Mouse (Mus musculus): ENCODE measurements around the gene Hrh2. TPM values are rescaled to one million over a fixed set of nuclear protein-coding genes. Genes with fewer than 3 reads are reported as not detected.
A peak's percentile ranks its signal among the peaks of the same experiment; 100 is the strongest.

Gene Hrh2
- polyA plus RNA-seq, 1 experiment from 2014 or later = 0.08 TPM

GRCm38 (mm10) chr13:54227916-54228483 lies 36.1 kb downstream of the Hrh2 start:
- Histone ChIP-seq H3K4me2 (no peak overlapping the region), H3K4me1 (0 out of 2 replicates have a peak, but pooled peaks cover 6% of the 10 kb centered on the region), H3K27ac (no peak overlapping the region), H3K36me3 (ENCODE audit: poor library complexity, severe bottlenecking) (no peaks in the 10 kb centered on the region), H3K9ac (no peak overlapping the region), H3K27me3 (peaks cover 8% of the 10 kb centered on the region; the same call in 1 of the 2 replicates), H3K9me3 (replicated peaks) (no peaks in the 10 kb centered on the region), H3K4me3 (no peak overlapping the region)
- 26% methylated on average over 13 of the region's 13 CpGs for WGBS
- ATAC-seq = peak; percentile 43

- Histone ChIP-seq H3K4me3 (no peak overlapping the region), H3K36me3 (ENCODE audit: poor library complexity, severe bottlenecking) (no peaks in the 10 kb centered on the region), H3K27me3 (peaks cover 8% of the 10 kb centered on the region; the same call in 1 of the 2 replicates), H3K9me3 (replicated peaks) (no peaks in the 10 kb centered on the region), H3K4me1 (0 out of 2 replicates have a peak, but pooled peaks cover 6% of the 10 kb centered on the region), H3K4me2 (no peak overlapping the region), H3K27ac (no peak overlapping the region), H3K9ac (no peak overlapping the region)
- WGBS = 89% methylated on average over 6 of the region's 6 CpGs
- ATAC-seq = no peak
These were observed 38.2 kb downstream of the Hrh2 start for GRCm38 (mm10) chr13:54230081-54230480.

GRCm38 (mm10) chr13:54231868-54232267 lies 39.9 kb downstream of the Hrh2 start:
- no peak overlapping the region for H3K4me3 ChIP-seq

GRCm38 (mm10) chr13:54237512-54237911 lies 45.6 kb downstream of the Hrh2 start:
- H3K27me3 ChIP-seq = no peaks in the 10 kb centered on the region
- no peak overlapping the region for H3K4me3 ChIP-seq
- H3K9me3 ChIP-seq (replicated peaks) = no peaks in the 10 kb centered on the region
- H3K9ac ChIP-seq = no peak overlapping the region
- no peak for ATAC-seq
- peaks cover 9% of the 10 kb centered on the region for H3K4me1 ChIP-seq
- H3K36me3 ChIP-seq (ENCODE audit: poor library complexity, severe bottlenecking) = no peaks in the 10 kb centered on the region
- H3K27ac ChIP-seq = no peak overlapping the region
- no peak overlapping the region for H3K4me2 ChIP-seq
- whole genome bisulfite sequencing = 71% methylated on average over 6 of the region's 6 CpGs

More at GRCm38 (mm10) chr13:54231868-54232267, 39.9 kb downstream of the Hrh2 start:
- Histone ChIP-seq H3K4me2 (no peak overlapping the region), H3K9me3 (replicated peaks) (no peaks in the 10 kb centered on the region), H3K9ac (no peak overlapping the region), H3K36me3 (ENCODE audit: poor library complexity, severe bottlenecking) (no peaks in the 10 kb centered on the region), H3K27me3 (peaks cover 8% of the 10 kb centered on the region; the same call in 1 of the 2 replicates), H3K27ac (no peak overlapping the region), H3K4me1 (0 out of 2 replicates have a peak, but pooled peaks cover 6% of the 10 kb centered on the region)
- WGBS = 84% methylated on average over 10 of the region's 10 CpGs
- ATAC-seq = no peak

- no peak for ATAC-seq
- Histone ChIP-seq H3K27ac (no peak overlapping the region), H3K9me3 (replicated peaks) (no peaks in the 10 kb centered on the region), H3K4me3 (no peak overlapping the region), H3K9ac (no peak overlapping the region), H3K27me3 (no peaks in the 10 kb centered on the region), H3K36me3 (ENCODE audit: poor library complexity, severe bottlenecking) (no peaks in the 10 kb centered on the region), H3K4me2 (no peak overlapping the region), H3K4me1 (peaks cover 9% of the 10 kb centered on the region)
- 50% methylated on average over 14 of the region's 14 CpGs for WGBS
These were observed 46.8 kb downstream of the Hrh2 start for GRCm38 (mm10) chr13:54238585-54239323.

GRCm38 (mm10) chr13:54242380-54242779 lies 50.5 kb downstream of the Hrh2 start:
- WGBS = 70% methylated on average over 5 of the region's 5 CpGs

GRCm38 (mm10) chr13:54245204-54245603 lies 53.3 kb downstream of the Hrh2 start:
- Histone ChIP-seq H3K9ac (no peak overlapping the region), H3K27me3 (no peaks in the 10 kb centered on the region), H3K4me3 (no peak overlapping the region), H3K4me2 (no peak overlapping the region), H3K27ac (no peak overlapping the region), H3K9me3 (replicated peaks) (no peaks in the 10 kb centered on the region), H3K36me3 (ENCODE audit: poor library complexity, severe bottlenecking) (no peaks in the 10 kb centered on the region), H3K4me1 (peaks cover 21% of the 10 kb centered on the region)
- no peak for ATAC-seq
- WGBS = 82% methylated on average over 5 of the region's 5 CpGs

More at GRCm38 (mm10) chr13:54242380-54242779, 50.5 kb downstream of the Hrh2 start:
- H3K9me3 ChIP-seq (replicated peaks) = no peaks in the 10 kb centered on the region
- H3K4me3 ChIP-seq = no peak overlapping the region
- no peaks in the 10 kb centered on the region for H3K36me3 ChIP-seq (ENCODE audit: poor library complexity, severe bottlenecking)
- H3K27me3 ChIP-seq = no peaks in the 10 kb centered on the region
- no peak overlapping the region for H3K27ac ChIP-seq
- ATAC-seq = no peak
- peaks cover 18% of the 10 kb centered on the region for H3K4me1 ChIP-seq
- H3K9ac ChIP-seq = no peak overlapping the region
- H3K4me2 ChIP-seq = no peak overlapping the region

- peak; percentile 74 for ATAC-seq
- H3K4me2 ChIP-seq = no peak overlapping the region
- H3K27me3 ChIP-seq = no peaks in the 10 kb centered on the region
- 25% methylated on average over 4 of the region's 4 CpGs for WGBS
- no peaks in the 10 kb centered on the region for H3K9me3 ChIP-seq (replicated peaks)
- H3K9ac ChIP-seq = no peak overlapping the region
- H3K4me1 ChIP-seq = peaks cover 24% of the 10 kb centered on the region
- H3K4me3 ChIP-seq = no peak overlapping the region
- no peak overlapping the region for H3K27ac ChIP-seq
- no peaks in the 10 kb centered on the region for H3K36me3 ChIP-seq (ENCODE audit: poor library complexity, severe bottlenecking)
These were observed 55.6 kb downstream of the Hrh2 start for GRCm38 (mm10) chr13:54247545-54247944.

- 80% methylated on average over 13 of the region's 13 CpGs for WGBS
- Histone ChIP-seq H3K36me3 (ENCODE audit: poor library complexity, severe bottlenecking) (no peaks in the 10 kb centered on the region), H3K4me3 (no peak overlapping the region), H3K27ac (no peak overlapping the region), H3K9me3 (replicated peaks) (no peaks in the 10 kb centered on the region), H3K4me1 (peaks cover 24% of the 10 kb centered on the region), H3K27me3 (no peaks in the 10 kb centered on the region), H3K4me2 (no peak overlapping the region), H3K9ac (no peak overlapping the region; the same call in 1 of the 2 replicates)
- ATAC-seq = no peak
These were observed 56.6 kb downstream of the Hrh2 start for GRCm38 (mm10) chr13:54248436-54248995.

- Histone ChIP-seq H3K36me3 (ENCODE audit: poor library complexity, severe bottlenecking) (no peaks in the 10 kb centered on the region), H3K27me3 (no peaks in the 10 kb centered on the region), H3K4me2 (no peak overlapping the region), H3K4me1 (peaks cover 24% of the 10 kb centered on the region), H3K4me3 (no peak overlapping the region), H3K9ac (no peak overlapping the region; the same call in 1 of the 2 replicates), H3K9me3 (replicated peaks) (no peaks in the 10 kb centered on the region), H3K27ac (no peak overlapping the region; the same call in 1 of the 2 replicates)
- WGBS = 70% methylated on average over 4 of the region's 4 CpGs
- no peak for ATAC-seq
These were observed 57.1 kb downstream of the Hrh2 start for GRCm38 (mm10) chr13:54249007-54249406.

GRCm38 (mm10) chr13:54250346-54250745 lies 58.4 kb downstream of the Hrh2 start:
- WGBS = 34% methylated on average over 8 of the region's 8 CpGs
- no peak overlapping the region for H3K9ac ChIP-seq
- H3K36me3 ChIP-seq (ENCODE audit: poor library complexity, severe bottlenecking) = no peaks in the 10 kb centered on the region
- no peak overlapping the region for H3K4me3 ChIP-seq
- H3K4me2 ChIP-seq = no peak overlapping the region
- H3K9me3 ChIP-seq (replicated peaks) = no peaks in the 10 kb centered on the region
- H3K27ac ChIP-seq = no peak overlapping the region
- ATAC-seq = no peak
- peaks cover 24% of the 10 kb centered on the region for H3K4me1 ChIP-seq
- no peaks in the 10 kb centered on the region for H3K27me3 ChIP-seq

- ATAC-seq = no peak
- WGBS = 78% methylated on average over 11 of the region's 11 CpGs
- Histone ChIP-seq H3K9ac (no peak overlapping the region), H3K4me2 (no peak overlapping the region), H3K9me3 (replicated peaks) (no peaks in the 10 kb centered on the region), H3K4me3 (no peak overlapping the region), H3K27ac (no peak overlapping the region), H3K27me3 (no peaks in the 10 kb centered on the region), H3K4me1 (peaks cover 21% of the 10 kb centered on the region), H3K36me3 (ENCODE audit: poor library complexity, severe bottlenecking) (no peaks in the 10 kb centered on the region)
These were observed 59.8 kb downstream of the Hrh2 start for GRCm38 (mm10) chr13:54251541-54252225.

All from forebrain, embryonic 13.5 days (tissue).